Mouse (Mus musculus) urinary bladder, postnatal 10 days (tissue): ENCODE data around the gene Dusp22.

Experiments used
- DNase-seq: peaks from one replicate; pipeline ENCODE4 v3.0.0; 2022; ENCODE audit warnings: low spot score

The Dusp22 gene

DNA sequence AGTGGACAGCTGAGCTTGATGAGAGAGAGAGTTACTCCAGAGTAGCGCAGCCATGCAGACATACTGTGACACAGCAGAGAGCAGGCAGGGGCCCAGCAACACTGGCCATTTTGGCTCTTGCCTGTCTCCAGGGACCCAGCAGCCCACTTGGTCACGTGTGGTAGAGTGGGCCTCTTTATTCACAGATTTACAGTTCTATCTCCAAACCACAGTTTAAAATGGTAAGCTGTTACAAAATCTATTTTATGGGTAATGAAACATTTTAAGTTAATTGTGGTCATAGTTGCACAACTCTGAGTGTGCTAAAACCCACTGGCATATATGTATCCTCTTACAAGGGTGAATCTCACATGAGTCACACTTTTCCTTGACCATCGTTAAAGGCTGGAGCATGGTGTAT, 9.5 kb downstream of the Dusp22 start:
- no peak for DNase-seq

DNA sequence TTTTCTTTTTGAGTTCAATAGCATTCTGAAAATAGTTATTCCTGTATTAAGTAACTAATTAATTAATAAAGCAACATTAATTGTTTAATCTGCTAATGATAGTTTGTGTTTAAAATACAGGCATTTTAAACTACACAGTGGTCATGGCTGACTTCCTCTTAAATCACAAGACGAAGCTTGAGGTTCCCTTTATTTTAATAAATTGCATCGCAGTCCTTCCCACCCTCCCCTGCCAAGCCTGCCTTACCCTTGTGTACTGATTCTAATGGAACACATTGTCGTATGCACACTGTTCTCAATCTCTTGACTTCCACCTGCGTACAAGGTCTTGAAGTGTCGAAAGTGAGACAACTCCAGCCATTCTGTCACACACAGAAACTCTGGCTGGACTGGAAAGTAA, 14.1 kb downstream of the Dusp22 start:
- no peak for DNase-seq

DNA sequence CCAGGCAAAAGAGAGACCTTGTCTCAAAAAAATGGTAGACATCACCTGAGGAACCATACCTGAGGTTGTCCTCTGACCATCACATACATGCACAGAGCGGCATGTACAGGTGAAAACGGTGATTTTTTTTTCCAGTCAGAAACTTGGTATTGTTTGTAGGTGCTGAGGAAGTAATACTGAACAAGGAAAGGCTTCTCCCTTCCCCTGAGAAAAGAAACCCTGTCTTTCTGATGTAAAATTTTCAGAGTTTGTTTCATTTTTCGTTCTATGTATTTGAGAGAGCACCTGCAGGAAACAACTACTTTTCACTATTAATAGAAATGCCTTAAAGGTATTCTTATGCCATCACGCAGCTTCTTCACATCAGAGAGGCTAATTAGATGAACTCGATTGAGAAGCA, 19.0 kb downstream of the Dusp22 start:
- DNase-seq: no peak

DNA sequence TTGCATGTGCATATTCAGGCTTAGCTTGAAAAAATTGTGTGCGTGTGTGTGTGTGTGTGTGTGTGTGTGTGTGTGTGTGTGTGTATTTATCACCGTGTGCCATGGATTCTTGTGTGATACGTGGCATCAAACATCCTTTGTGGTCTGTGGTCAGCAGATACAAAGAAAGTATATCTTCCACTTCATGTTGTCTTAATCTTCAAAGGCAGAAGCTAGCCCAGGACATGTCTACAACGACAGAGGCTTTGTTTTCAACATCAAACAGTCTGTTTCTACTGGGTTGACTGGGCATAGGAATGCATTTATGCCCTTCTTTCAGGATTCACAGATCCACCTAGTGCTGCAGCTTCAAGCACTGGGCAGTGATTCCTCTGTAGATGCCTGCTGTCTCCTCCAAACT, 22.1 kb downstream of the Dusp22 start:
- DNase-seq: no peak

DNA sequence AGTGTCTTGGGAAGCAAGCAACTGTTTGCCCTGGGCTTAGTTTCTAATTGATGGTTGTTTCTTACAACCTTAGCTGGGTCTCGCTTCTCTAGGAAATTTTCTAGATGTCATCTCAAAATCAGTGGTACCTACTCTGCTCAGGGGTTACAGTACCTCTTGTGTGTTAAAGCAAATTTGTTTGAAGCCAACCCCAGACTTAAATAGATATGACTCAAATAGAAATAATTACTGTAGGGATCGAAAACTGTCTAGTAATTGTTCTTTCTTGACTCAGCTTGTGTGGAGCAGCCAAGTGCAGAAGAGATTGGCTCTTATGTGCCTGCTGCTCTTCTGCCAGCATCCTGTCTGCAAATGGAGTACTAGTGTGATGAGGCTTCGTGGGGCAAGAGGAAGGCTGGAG, 22.5 kb downstream of the Dusp22 start:
- no peak for DNase-seq

DNA sequence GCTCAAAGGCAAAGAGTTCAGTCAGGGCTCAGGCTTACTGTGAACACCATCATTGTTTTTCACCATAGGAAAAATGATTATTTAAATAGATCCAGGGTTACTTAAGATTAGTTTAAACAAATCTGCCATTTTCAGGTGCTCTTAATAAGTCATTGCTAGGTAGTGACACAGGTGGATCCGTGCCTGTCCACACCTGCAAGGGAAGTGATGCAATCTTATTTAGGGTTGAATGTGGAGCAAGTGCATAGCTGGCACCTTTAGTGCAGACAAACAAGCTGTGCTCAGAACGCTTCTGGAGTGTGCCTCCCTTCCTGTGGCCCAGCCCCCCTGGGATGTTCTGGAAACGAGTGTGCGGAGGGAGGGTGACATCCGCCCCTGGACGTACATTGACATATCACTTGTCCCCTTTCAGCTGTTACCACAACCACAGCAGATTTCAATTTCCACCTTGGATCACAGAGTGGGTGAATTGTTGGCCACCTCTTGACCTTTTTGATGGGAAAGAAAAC, 24.9 kb downstream of the Dusp22 start:
- no peak for DNase-seq

DNA sequence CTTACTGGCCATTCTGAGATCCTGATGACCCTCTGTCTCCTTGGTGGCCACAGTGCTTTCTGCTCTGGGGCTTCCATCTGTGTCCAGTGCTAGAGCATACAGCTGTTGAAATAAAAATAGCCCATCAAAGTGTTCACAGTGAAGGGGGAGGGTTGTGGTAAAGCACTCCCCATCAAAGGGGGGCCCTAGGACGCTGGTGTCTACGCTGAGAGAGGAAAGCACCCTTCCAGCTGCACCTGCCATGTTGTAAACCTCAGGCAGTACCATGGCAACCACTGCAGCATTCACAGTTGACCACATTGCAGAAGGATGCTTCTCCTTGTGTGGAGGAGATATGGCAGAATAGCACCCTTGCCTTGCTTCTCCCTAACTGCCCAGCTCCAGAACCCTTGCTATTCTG, 26.2 kb downstream of the Dusp22 start:
- DNase-seq: no peak

DNA sequence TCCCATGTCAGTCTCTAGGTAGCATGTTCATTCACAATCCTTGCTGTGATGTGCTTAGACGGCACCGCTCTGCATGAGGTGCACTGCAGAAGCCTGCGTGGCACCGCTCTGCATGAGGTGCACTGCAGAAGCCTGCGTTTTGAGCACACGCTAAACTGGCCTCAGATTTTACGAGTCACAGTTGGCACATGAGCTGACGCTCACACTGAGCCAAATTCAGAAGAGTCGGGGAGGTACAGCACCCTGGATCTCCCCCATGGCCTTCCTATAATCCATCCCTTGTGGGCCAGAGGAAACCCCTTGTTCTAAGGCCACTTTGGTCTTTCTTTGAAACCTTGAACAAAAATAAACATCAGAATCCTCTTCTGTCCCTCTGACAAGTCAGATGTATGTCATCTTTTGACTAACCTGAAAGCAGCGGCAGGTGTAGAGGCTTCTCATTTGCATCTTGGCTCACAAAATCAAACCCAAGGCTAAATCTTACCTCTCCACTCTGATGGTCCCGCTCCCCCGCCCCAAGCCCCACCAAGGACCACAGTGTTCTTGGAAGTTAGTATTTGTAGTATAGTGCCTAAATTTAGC, 28.3 kb downstream of the Dusp22 start:
- DNase-seq: no peak

DNA sequence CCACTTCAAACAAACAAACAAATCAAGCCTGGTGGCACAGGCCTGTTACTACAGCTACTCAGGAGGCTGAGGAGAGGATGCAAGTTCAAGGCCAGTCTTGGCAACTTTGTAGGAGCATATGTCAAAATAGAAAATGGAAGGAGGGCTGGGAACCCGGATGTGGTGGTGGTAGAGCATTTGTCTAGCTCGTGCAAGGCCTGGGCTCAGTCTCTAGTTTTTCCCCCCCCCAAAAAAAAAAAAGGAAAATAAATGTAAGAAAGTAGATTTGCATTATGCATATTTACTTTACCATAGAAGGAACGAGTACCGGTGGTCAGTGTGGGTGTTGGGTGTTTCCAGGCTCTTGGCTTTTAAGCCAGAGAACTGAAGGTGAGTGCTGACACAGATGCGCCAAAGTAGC, 29.7 kb downstream of the Dusp22 start:
- no peak for DNase-seq

DNA sequence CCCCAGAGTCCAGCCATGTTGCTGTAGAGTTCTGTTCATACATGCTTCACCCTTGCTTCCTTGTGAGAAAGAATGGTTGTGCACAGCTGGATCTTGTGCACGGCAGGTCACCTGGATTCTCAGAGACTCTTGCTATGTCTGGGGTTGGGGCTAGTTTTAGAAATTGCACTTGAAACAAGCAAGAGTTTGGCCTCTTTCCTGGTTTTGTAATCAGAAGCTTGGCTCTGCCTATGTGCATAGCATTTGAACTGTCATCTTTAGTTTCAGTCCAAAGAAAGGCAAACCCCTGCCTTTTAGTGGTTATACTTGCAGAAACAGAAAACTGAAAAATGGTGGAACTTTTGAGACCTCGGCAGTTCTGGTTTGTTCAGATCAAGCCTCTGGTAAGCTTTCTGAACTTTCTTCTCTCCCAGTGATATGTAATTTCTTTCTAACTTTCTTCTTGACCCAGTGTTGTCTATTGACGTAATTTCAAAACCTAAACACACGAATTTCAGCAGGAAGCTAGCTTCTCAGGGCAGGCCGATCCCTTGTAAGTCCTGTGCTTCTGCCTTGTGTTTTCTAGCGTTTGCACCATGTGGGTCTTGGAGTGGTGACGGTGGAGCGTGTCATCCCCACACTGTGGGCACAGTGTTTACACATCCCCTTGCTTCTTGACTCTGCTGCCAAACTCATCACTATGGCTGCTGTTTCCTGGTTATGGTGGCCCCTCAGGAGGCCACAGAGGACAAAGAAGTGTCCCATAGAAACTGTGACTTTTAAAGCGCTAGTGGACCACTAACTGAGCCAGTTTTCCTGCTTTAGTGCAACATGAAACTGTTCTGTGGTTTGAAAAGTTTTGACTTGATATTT, 31.9 kb downstream of the Dusp22 start:
- no peak for DNase-seq

DNA sequence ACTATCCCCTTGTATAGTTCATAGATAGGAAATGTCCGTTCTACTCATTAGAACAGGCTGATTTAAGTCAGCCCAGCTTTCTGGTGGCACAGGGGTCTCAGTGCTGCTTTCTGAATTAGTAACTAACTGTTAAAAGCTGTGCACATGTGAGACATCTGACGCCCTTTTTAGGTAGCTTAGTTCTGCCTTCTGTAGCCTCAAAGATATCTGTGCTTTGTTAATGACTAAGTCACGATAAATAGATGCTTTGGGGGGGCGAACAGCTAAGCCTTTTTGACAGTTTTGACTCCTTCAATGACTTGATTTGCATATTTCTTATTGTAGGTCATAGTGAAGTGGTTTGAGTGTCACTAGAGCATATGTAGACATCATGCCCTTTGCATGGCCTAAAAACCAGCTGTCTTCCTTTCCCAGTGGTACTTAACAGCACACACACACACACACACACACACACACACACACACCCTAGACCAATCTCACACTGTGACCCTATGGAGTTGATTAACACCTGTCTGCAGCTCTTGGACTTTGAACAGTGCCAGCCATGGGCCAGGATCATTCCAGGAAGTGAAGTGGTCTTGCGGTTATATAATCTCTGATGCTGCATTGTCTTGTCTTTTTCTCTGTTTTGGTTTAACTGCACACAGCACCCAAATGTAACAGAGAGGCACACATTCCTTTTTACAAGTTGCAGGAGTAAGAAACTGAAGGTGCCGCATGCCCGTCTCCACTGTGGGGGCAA, 33.0 kb downstream of the Dusp22 start:
- DNase-seq: no peak

DNA sequence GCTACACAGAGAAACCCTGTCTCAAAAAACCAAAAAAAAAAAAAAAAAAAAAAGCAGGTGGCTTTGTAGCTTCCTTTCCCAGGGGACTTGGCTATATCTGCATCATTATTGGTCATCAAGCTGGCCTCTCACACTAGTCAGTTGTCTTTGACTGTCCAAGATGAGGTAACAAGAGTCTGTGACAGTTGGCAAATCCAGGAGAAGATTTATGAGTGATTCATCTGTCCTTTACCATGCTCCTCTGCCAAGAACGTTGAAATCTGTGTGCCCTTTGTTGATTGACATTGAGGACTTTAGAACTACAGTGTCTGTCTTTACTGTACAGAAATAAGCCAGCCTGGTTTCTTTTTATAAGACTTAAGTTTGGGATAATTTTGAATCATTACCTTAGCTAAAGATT, 35.4 kb downstream of the Dusp22 start:
- no peak for DNase-seq

DNA sequence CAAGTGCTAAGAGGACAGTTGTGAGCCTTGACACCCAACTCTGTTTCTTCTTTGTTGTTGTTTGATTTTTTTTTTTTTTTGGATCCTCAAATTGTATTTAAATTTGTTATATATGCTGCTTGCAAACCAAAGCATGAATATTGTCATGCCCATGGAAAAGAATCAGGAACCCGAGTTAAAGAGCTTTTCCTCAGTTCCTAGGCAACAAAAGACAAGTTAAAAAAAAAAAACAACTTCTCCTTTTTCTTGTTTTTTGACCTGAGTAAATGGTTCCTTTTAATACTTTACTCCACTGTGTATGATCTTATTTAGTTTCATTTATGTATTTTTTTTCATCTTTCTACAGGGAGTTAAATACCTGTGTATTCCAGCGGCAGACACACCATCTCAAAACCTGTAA, 36.1 kb downstream of the Dusp22 start:
- DNase-seq: no peak

DNA sequence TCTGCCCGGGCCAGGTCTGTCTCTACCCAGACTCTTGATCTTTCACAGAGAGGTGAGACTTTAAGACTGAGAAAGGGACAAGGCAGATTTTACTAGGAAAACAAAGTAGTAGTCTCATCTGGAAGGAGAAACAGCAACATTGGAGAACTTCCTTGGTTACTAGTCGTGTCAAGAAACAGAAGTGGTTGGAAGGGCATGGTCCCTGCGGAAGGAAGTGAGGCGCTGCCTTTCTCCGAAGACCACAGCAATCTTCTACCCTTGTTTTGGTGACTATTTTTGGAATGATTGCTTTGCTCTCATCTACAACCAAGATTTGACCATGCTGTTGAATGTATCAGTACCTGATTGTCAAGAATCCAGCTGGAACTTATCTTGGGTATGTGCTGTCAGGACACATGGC, 38.1 kb downstream of the Dusp22 start:
- no peak for DNase-seq

DNA sequence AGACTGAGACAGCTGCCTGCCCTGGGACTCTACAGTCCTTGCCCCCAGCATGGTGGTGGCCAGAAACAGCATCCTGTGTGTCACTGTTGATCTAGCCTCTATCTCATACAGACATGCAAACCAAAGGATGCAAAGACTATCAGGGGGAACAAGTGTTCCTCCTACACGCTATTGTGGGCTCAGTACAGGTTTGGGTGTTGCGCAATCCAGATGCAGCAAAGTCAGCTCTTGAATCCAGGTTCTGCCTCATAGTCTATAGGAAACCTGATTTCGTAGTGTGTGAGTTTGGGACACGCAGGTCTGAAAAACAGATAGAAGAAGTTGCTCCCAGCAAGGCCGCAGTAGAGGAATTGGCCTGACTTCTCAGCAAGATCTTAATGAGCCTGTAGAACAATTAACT, 42.9 kb downstream of the Dusp22 start:
- no peak for DNase-seq

DNA sequence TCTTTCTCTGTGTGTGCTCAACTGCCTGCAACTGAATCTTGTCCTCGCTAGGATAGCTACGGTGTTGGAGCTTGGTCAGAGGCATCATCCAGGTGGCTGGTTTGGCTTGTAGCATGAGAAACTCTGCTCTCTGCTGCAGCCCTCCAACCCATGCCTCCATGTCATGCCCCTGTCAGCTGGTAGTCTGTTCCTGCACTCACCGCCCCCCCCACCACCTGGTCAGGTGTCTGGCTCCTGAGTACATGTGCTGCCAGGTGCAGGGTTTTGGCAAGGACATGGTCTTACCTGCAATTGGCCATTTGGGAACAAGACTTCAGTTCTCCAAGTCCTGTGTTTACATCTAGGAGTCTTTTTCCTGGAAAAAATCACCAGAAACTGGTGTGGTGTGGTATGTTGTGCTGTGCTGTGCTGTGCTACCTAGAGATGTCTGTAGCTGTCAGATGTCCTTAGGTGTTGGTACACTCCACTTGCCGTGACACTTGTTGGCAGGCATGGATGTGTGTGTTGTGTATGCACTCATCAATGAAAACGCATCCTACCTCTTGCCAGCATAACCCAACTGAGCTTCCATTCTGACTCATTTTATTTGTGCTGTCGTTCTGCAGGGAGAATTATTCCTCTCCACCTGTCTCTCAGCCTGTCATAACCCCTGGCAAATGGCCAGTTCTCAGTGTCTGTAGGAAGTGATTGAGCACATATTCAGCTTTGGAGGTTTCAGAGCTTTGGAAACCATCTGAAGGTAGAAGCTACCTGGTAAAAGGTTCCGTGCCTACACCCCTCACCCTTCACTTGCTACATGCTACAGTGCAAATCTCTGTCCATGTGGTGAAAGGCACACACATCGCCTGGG, 44.7 kb downstream of the Dusp22 start:
- no peak for DNase-seq

DNA sequence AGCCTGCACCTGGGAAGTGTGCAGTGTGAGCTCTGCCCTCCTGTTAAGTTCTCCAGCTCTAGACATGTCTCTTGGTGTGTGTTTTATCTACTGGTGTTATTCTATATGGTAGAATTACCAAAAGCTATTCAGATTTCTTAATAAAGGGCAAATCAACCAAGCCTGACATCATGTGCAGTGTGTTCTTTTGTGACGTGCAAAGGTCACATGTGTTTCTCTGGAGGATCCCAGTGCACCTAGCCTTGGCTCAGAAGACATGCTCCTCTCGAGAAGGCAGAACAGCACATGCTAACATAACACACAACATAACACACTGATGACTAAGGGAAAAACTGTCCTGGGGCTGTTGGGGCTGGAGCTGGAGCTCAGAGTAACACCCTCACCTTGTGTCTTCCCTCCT, 51.3 kb downstream of the Dusp22 start:
- DNase-seq: no peak

DNA sequence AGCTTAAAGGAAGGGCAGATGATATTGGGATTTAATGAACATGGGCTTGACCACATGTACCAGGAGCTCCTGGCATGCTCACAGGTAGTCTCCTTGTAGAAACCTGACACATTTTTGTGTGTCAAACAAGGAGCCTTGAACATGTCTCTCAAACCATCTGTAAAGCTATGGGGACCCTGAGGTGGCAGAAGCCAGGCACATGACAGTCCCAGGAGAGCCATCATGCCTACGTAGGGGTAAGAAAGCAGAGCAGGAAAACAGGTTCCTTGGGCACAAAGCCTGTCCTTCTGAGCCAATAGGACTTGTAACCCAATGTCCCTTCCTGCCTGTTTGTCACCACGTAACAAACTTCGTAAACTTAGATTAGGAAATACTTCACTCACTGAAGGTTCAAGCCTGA, 51.9 kb downstream of the Dusp22 start:
- no peak for DNase-seq

DNA sequence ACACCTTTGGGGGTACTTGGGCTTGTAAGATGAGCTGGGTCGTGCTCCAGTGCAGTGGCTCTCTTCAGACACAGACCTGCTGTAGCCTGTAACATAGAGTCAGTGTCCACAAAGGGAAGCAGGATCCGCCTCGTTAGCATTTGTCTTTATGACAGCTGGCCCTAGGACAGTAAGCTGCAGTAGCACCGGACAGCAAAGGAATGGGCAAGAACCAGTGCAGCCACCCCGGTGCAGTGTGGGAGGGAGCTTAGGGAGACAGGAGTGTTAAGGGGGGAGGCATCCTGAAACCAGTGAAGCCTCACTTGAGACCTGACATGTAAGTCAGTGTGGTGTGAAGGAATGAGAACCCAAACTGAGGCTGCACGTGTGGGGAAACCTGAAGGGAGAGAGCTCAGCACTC, 52.5 kb downstream of the Dusp22 start:
- no peak for DNase-seq

DNA sequence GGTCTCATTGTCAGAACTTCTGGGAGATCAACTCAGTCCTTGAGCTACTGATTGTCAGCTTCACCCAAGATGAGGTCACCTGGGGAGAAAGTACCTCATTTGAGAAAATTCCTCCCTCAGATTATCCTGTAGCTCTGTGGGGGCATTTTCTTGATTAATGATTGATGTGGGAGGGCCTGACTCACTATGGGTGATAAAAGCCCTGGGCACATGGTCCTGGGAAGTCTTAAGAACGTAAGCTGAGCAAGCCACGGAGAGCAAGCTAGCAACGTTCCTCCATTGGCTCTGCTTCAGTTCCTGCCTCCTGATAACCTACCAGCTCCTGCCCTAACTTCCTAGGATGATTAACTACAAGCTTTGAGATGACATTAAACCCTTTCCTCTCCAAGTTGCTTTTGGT, 53.8 kb downstream of the Dusp22 start:
- DNase-seq: no peak

DNA sequence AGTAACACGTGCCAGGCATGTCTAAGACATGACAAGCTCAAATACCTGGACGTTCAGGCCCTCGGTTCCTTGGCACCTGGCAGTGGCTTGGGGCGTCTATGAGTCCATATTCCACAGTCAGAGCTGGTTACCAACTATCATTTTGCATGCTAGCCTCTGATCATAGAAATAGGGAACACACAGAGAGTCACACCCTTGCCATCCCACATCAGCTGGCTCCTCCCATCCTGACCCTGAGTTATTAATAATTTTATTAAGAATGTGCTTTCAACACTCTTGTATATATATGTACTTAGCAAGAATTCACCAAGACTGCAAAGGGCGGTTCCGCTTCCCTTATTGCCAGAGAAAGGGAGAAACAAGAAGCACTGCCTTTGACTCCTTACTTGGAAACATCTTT, 54.8 kb downstream of the Dusp22 start:
- no peak for DNase-seq

DNA sequence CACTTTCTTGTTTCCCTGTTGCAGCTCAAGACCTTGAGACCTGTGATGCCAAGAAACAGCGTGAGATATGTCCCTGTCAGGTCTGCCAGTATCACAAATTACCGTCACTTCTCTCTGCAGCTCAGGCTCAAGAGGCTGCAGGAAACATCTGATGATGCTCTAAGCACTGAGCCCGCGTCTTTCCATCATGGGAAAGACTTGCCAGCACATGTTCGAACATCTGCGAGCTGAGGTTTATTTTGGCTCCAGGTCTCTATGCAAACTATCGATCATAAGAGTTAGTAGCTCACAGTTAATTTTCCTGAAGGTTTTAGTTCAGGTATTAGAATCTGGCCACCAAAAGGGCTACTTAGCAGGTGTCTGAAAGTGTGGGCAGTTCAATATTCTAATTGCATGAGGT, 55.3 kb downstream of the Dusp22 start:
- DNase-seq: no peak
